In the genomic region with DNA sequence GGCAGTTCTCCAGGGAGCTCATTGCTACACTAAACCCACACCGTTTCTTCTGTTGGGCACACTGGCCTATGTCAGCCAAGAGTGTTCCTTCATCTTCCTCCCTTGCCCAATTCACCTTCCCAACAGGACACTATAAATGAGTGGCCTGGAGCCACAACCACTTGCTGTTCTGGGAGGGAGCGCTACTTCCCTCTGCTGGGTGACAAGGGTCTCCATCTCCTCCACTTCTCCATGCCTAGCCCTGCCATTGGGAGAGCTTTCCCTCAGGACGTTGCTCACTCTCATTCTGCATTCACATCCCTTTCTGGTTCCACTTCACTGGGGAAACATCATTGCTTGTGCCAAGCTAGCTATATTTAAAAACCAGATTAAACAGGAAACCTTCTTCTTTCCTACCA, we compare ENCODE assay signal across 12 mouse cellular contexts. TPM values are rescaled to one million over a fixed set of nuclear protein-coding genes. Genes with fewer than 3 reads are reported as not detected.
DNase-seq lines count a peak whose midpoint lies in the region; ATAC-seq and TF ChIP-seq lines count a peak whose summit lies in the region.
"Had no signal": no experiment of that assay in that cellular context is flagged by ENCODE, and none has a peak within 500 bp of the region (broad histone marks: within the 10 kb centered on the region; RNA-seq: fewer than 3 reads in every experiment).

No protein-coding gene starts in this region.

- no peaks in the 10 kb centered on the region for H3K27me3 ChIP-seq in liver, postnatal 0 days (ENCODE audit: insufficient read depth, low read length)
- H3K27me3 ChIP-seq in liver, embryonic 11.5 days (replicated peaks; ENCODE audit: control insufficient read depth, insufficient read depth, low read length), result 0 out of 2 replicates have a peak, but pooled peaks cover 4% of the 10 kb centered on the region
- no peaks in the 10 kb centered on the region for H3K27me3 ChIP-seq in forebrain, embryonic 16.5 days (replicated peaks; ENCODE audit: control insufficient read depth, insufficient read depth, low read length)
- H3K27me3 ChIP-seq in neural tube, embryonic 12.5 days (replicated peaks), result no peaks in the 10 kb centered on the region

- ATAC-seq in liver, postnatal 0 days, result no peak
- ATAC-seq in liver, embryonic 11.5 days (replicated peaks; ENCODE audit: low FRiP score), result no peak
- peak; percentile 36 for ATAC-seq in forebrain, embryonic 16.5 days
- no peak for ATAC-seq in neural tube, embryonic 12.5 days (ENCODE audit: low FRiP score, low read depth)
- no peak for ATAC-seq in erythroid progenitor cell, adult 5-6 weeks (replicated peaks; ENCODE audit: low FRiP score, poor library complexity, severe bottlenecking)

- peak; percentile 42; the same call in 1 of the 2 replicates for TF ChIP-seq CTCF in liver, postnatal 0 days (IDR thresholded peaks at IDR 0.05; ENCODE audit: low read depth)

- WGBS in liver, postnatal 0 days (ENCODE audit: insufficient replicate concordance), result 49% methylated on average over 3 of the region's 3 CpGs
- 52% methylated on average over 3 of the region's 3 CpGs for WGBS in liver, embryonic 11.5 days
- 37% methylated on average over 3 of the region's 3 CpGs for WGBS in forebrain, embryonic 16.5 days
- WGBS in neural tube, embryonic 12.5 days, result 48% methylated on average over 3 of the region's 3 CpGs

- DNase-seq in embryo, embryonic 9.5 days (ENCODE audit: extremely low spot score), result peak; percentile 12
- DNase-seq in embryo, embryonic 11 days, result no peak
- DNase-seq in liver, postnatal 0 days, result no peak
- DNase-seq in liver, embryonic 11.5 days (ENCODE audit: low spot score), result no peak
- DNase-seq in layer of hippocampus, postnatal 36 days, result no peak
- DNase-seq: layer of hippocampus, adult 9-11 months; lung, postnatal 10 days had no signal

- peaks cover 26% of the 10 kb centered on the region for H3K4me1 ChIP-seq in liver, postnatal 0 days (ENCODE audit: insufficient read depth)
- H3K4me1 ChIP-seq in liver, embryonic 11.5 days (replicated peaks; ENCODE audit: control insufficient read depth, insufficient read depth, low read length), result peaks cover 27% of the 10 kb centered on the region
- H3K4me1 ChIP-seq in forebrain, embryonic 16.5 days (replicated peaks; ENCODE audit: control insufficient read depth, insufficient read depth, low read length), result peaks cover 33% of the 10 kb centered on the region
- H3K4me1 ChIP-seq in neural tube, embryonic 12.5 days, result peaks cover 45% of the 10 kb centered on the region

- H3K9ac ChIP-seq in liver, postnatal 0 days (replicated peaks), result no peak overlapping the region
- no peak overlapping the region for H3K9ac ChIP-seq in liver, embryonic 11.5 days (ENCODE audit: low read depth, low read length)
- H3K9ac ChIP-seq in forebrain, embryonic 16.5 days (replicated peaks; ENCODE audit: low read depth, low read length), result no peak overlapping the region
- no peak overlapping the region for H3K9ac ChIP-seq in neural tube, embryonic 12.5 days

- no peak overlapping the region for H3K4me3 ChIP-seq in liver, postnatal 0 days (ENCODE audit: low read depth, low read length)
- H3K4me3 ChIP-seq in liver, embryonic 11.5 days (ENCODE audit: low read depth, low read length), result no peak overlapping the region
- H3K4me3 ChIP-seq in forebrain, embryonic 16.5 days (replicated peaks; ENCODE audit: low read length), result no peak overlapping the region
- no peak overlapping the region for H3K4me3 ChIP-seq in neural tube, embryonic 12.5 days

- no peaks in the 10 kb centered on the region for H3K36me3 ChIP-seq in liver, postnatal 0 days (replicated peaks; ENCODE audit: insufficient read depth, low read length)
- H3K36me3 ChIP-seq in liver, embryonic 11.5 days (ENCODE audit: control insufficient read depth, insufficient read depth, low read length), result no peaks in the 10 kb centered on the region
- no peaks in the 10 kb centered on the region for H3K36me3 ChIP-seq in forebrain, embryonic 16.5 days (ENCODE audit: control insufficient read depth, insufficient read depth)
- H3K36me3 ChIP-seq in neural tube, embryonic 12.5 days, result no peaks in the 10 kb centered on the region

- no peak overlapping the region for H3K4me2 ChIP-seq in liver, postnatal 0 days (ENCODE audit: low read depth, low read length)
- H3K4me2 ChIP-seq in liver, embryonic 11.5 days, result no peak overlapping the region
- H3K4me2 ChIP-seq in forebrain, embryonic 16.5 days (ENCODE audit: low read length), result no peak overlapping the region
- H3K4me2 ChIP-seq in neural tube, embryonic 12.5 days (replicated peaks), result peak overlapping the region; percentile 46; the same call in 1 of the 2 replicates

- H3K27ac ChIP-seq in liver, postnatal 0 days (ENCODE audit: low read depth), result no peak overlapping the region
- no peak overlapping the region for H3K27ac ChIP-seq in liver, embryonic 11.5 days (ENCODE audit: low read depth, low read length)
- H3K27ac ChIP-seq in forebrain, embryonic 16.5 days (ENCODE audit: low read length), result no peak overlapping the region
- H3K27ac ChIP-seq in neural tube, embryonic 12.5 days, result no peak overlapping the region

- no peak for TF ChIP-seq EP300 in liver, postnatal 0 days (IDR thresholded peaks at IDR 0.05; ENCODE audit: low read depth)

- H3K9me3 ChIP-seq in liver, postnatal 0 days (ENCODE audit: low read length), result no peaks in the 10 kb centered on the region
- no peaks in the 10 kb centered on the region for H3K9me3 ChIP-seq in liver, embryonic 11.5 days (ENCODE audit: control insufficient read depth, low read length)
- H3K9me3 ChIP-seq in forebrain, embryonic 16.5 days (ENCODE audit: control insufficient read depth, low read length), result no peaks in the 10 kb centered on the region
- H3K9me3 ChIP-seq in neural tube, embryonic 12.5 days, result no peaks in the 10 kb centered on the region

RNA-seq across cellular contexts. Expression of gene Calm2, which starts 14.8 kb away (rescaled TPM):
- 397 and 413 TPM in 2 replicates for polyA plus RNA-seq in liver, postnatal 0 days (2015; fragmentation: Nextera tagmentation; extraction: Ambion mirVana)
- 744 and 764 TPM in 2 replicates for polyA plus RNA-seq in liver, embryonic 11.5 days (2014; fragmentation: Nextera tagmentation; extraction: Ambion mirVana)
- 1,924 and 2,147 TPM in 2 replicates for polyA plus RNA-seq in forebrain, embryonic 16.5 days (2015; fragmentation: Nextera tagmentation; extraction: Ambion mirVana)
- polyA plus RNA-seq in neural tube, embryonic 12.5 days (2016; fragmentation: Nextera tagmentation; extraction: Ambion mirVana), result 1,679 and 1,888 TPM in 2 replicates
- total RNA-seq in layer of hippocampus, postnatal 36 days (2021), result 1,000 to 10,000 TPM; 2,120 to 2,282 TPM
- 389 and 401 TPM in 2 replicates for total RNA-seq in erythroid progenitor cell, adult 5-6 weeks (2015; ENCODE audit: low replicate concordance)
- 511 and 672 TPM in 2 replicates for total RNA-seq in erythroid progenitor cell, adult 5-6 weeks (2017; ENCODE audit: low replicate concordance)

RNA-seq across cellular contexts. Expression of gene Stpg4, which starts 34.0 kb away (rescaled TPM):
- polyA plus RNA-seq in liver, postnatal 0 days (2015; fragmentation: Nextera tagmentation; extraction: Ambion mirVana), result not detected in 2 replicates
- polyA plus RNA-seq in liver, embryonic 11.5 days (2014; fragmentation: Nextera tagmentation; extraction: Ambion mirVana), result not detected in 2 replicates
- polyA plus RNA-seq in forebrain, embryonic 16.5 days (2015; fragmentation: Nextera tagmentation; extraction: Ambion mirVana), result not detected in 2 replicates
- polyA plus RNA-seq in neural tube, embryonic 12.5 days (2016; fragmentation: Nextera tagmentation; extraction: Ambion mirVana), result not detected in 2 replicates
- total RNA-seq in layer of hippocampus, postnatal 36 days (2021), result not detected
- not detected in 2 replicates for total RNA-seq in erythroid progenitor cell, adult 5-6 weeks (2015; ENCODE audit: low replicate concordance)
- total RNA-seq in erythroid progenitor cell, adult 5-6 weeks (2017; ENCODE audit: low replicate concordance), result 3.1 TPM in 1 of 2 replicates, not detected in the other
- total RNA-seq: gastrocnemius, postnatal 10 days had no signal
- polyA plus RNA-seq: embryonic facial prominence, embryonic 11.5 days had no signal
